Mouse (Mus musculus) CD4-positive, CD25-positive, alpha-beta regulatory T cell, adult 9 weeks (primary cell): Measurements from ENCODE around the gene Unc5cl. TPM values are rescaled to one million over a fixed set of nuclear protein-coding genes. Genes with fewer than 3 reads are reported as not detected.

Experiments
- polyA plus RNA-seq: library from polyadenylated mRNA; unstranded; fragments of 100-300 nt; shearing (Covaris generic); gene quantifications from one replicate; pipeline ENCODE4 v1.2.1, GENCODE M21; 2017

Gene Unc5cl
- polyA plus RNA-seq: 38.9 TPM

GRCm38 (mm10) chr17:48454688-48455087 lies at the start of gene Unc5cl:
Gene Unc5cl, plus strand, starts transcription at chr17:48454901.

GRCm38 (mm10) chr17:48409380-48410298 lies 45.1 kb upstream of the Unc5cl start, which contains the start of the genes Nfya and Oard1:
Gene Nfya, minus strand, starts transcription at chr17:48409906.
Gene Oard1, plus strand, starts transcription at chr17:48410014.

GRCm38 (mm10) chr17:48432158-48432980 lies 22.3 kb upstream of the Unc5cl start, which contains the start of gene Apobec2:
Gene Apobec2, minus strand, starts transcription at chr17:48432930.

GRCm38 (mm10) chr17:48451353-48451675 lies 3.4 kb upstream of the Unc5cl start, which contains the start of gene Tspo2:
Gene Tspo2, minus strand, starts transcription at chr17:48451522.

Other genes starting within 250 kb of the Unc5cl start
- gene Trem1, start 222.1 kb upstream of the Unc5cl start, polyA plus RNA-seq: not detected
- gene Trem3, start 207.1 kb upstream of the Unc5cl start, polyA plus RNA-seq: not detected
- 1.6 TPM for gene Treml4, start 190.6 kb upstream of the Unc5cl start, polyA plus RNA-seq
- 28.8 TPM for gene Treml2, start 155.4 kb upstream of the Unc5cl start, polyA plus RNA-seq
- gene B430306N03Rik, start 138.8 kb upstream of the Unc5cl start, polyA plus RNA-seq: 6.3 TPM
- not detected for gene Trem2, start 108.5 kb upstream of the Unc5cl start, polyA plus RNA-seq
- gene Treml1, start 95.0 kb upstream of the Unc5cl start, polyA plus RNA-seq: not detected
- 6.2 TPM for gene Nfya, start 45.0 kb upstream of the Unc5cl start, polyA plus RNA-seq
- 100 TPM for gene Oard1, start 44.9 kb upstream of the Unc5cl start, polyA plus RNA-seq
- 8.5 TPM for gene Apobec2, start 22.0 kb upstream of the Unc5cl start, polyA plus RNA-seq
- not detected for gene Tspo2, start 3.4 kb upstream of the Unc5cl start, polyA plus RNA-seq